Mouse (Mus musculus): Measurements from ENCODE around the gene Tmem274.
"Not testable (repeated sequence)": the region's sequence is repeated elsewhere in the genome, so short reads cannot be mapped to it uniquely, and the experiment has no call there.

DNA sequence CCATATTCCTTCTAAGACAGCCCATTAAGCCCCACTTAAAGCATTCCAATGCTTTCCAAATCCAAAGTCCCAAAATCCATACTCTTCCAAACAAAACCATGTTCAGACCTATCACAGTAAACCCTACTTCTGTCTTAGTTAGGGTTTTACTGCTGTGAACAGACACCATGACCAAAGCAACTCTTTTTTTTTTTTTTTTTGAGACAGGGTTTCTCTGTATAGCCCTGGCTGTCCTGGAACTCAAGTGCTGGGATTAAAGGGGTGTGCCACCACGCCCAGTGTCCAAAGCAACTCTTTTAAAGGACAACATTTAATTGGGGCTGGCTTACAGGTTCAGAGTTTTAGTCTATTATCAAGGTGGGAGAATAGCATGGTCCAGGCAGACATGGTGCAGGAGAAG is 45.3 kb upstream of the Tmem274 start:
- TF ChIP-seq CTCF (IDR thresholded peaks at IDR 0.05); POLR2A (IDR thresholded peaks at IDR 0.05; ENCODE audit: insufficient read depth, low read depth, low read length); EP300 (IDR thresholded peaks at IDR 0.05; ENCODE audit: insufficient read depth, low read depth, low read length): not testable (repeated sequence)

Measured in heart, adult 2 months (tissue).